Mouse (Mus musculus): ENCODE results near the gene Kdm3a. TPM values are rescaled to one million over a fixed set of nuclear protein-coding genes. Genes with fewer than 3 reads are reported as not detected.

Kdm3a gene
- polyA plus RNA-seq, 1 experiment from 2014 or later, result 25.6 TPM

DNA sequence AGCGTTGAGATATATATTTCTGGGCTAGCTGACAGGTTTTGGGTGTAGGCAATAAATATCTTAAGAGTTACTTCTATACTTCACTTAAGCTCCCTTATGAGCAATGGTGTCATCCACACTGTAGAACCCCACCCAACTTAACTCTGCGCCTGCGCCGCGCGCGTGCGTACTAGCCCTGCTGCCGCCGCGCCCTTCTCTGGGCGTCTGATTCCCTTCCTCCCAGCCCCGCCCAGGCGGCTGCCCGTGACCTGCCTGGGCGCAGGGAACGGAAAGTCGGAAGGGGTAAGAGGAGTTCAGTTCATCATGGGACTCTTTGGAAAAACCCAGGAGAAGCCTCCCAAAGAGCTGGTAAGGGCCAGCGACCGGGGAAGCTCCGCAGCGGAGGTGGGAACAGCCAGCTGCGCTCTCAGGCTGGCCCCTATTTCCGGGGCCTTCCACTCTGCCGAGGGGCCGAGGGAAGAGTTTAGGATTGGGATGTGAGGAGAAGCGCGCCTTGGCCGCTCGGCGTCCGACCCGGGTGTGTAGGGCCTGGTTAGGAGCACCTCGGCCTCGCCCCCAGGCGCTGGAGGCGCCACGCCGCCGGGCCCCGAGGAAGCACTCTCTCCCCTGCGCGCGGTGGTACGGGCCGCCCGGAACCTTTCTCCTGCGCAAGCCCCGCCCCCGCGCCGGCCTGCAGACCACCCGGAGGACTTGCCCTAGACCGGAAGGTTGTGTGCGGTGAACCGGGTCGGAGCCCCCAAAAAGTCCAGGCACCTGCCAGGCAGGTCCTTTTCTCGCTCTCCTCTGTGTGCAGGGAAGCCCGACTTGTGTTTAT lies 88.9 kb downstream of the Kdm3a start, which contains the start of gene Chmp3:
Chmp3 (plus strand) TSS at position 112 of the 814 bp plus-strand sequence.
- Histone ChIP-seq H3K27ac (ENCODE audit: low read depth, low read length) (peak within 1 kb of the TSS; percentile 98), H3K9ac (ENCODE audit: low read depth, low read length) (peak within 1 kb of the TSS; percentile 84), H3K9me3 (ENCODE audit: control insufficient read depth, low read length) (peaks cover 2% of the 10 kb centered on the region; the same call in 1 of the 2 replicates), H3K27me3 (replicated peaks; ENCODE audit: control insufficient read depth, insufficient read depth, low read length) (no peaks in the 10 kb centered on the region), H3K4me1 (ENCODE audit: control insufficient read depth, insufficient read depth, low read depth, low read length) (peaks cover 6% of the 10 kb centered on the region), H3K4me2 (ENCODE audit: low read length) (peak within 1 kb of the TSS; percentile 75), H3K4me3 (ENCODE audit: low read length) (peak within 1 kb of the TSS; percentile 56), H3K36me3 (ENCODE audit: control insufficient read depth, insufficient read depth, low read length) (peaks cover 3% of the 10 kb centered on the region; the same call in 1 of the 2 replicates)
- WGBS, result under 1% methylated on average over 48 of the region's 59 CpGs
- ATAC-seq, result peak; percentile 99

Other genes starting within 250 kb of the Kdm3a start
- 7.7 and 8.1 TPM in 2 replicates for gene Rmnd5a, start 192.4 kb downstream of the Kdm3a start, polyA plus RNA-seq (2015; fragmentation: Nextera tagmentation; extraction: Ambion mirVana)
- gene Rnf103, start 139.1 kb downstream of the Kdm3a start, polyA plus RNA-seq (2015; fragmentation: Nextera tagmentation; extraction: Ambion mirVana), result 14.0 and 21.5 TPM in 2 replicates
- gene Chmp3, start 89.2 kb downstream of the Kdm3a start, polyA plus RNA-seq (2015; fragmentation: Nextera tagmentation; extraction: Ambion mirVana), result 61.6 and 61.8 TPM in 2 replicates
- gene Reep1, start 74.6 kb upstream of the Kdm3a start, polyA plus RNA-seq (2015; fragmentation: Nextera tagmentation; extraction: Ambion mirVana), result 304 and 342 TPM in 2 replicates
- 40.8 and 43.5 TPM in 2 replicates for gene Mrpl35, start 194.0 kb upstream of the Kdm3a start, polyA plus RNA-seq (2015; fragmentation: Nextera tagmentation; extraction: Ambion mirVana)
- 162 and 165 TPM in 2 replicates for gene Immt, start 198.3 kb upstream of the Kdm3a start, polyA plus RNA-seq (2015; fragmentation: Nextera tagmentation; extraction: Ambion mirVana)

Data from hindbrain, embryonic 16.5 days (tissue).